Mouse (Mus musculus): ENCODE measurements at regions not wholly inside any gene's neighbourhood (a gene's known extent, or its start where the extent isn't known, plus 50 kb on each side); places are given as distances from the start of the nearest gene placed in this dataset.

- Histone ChIP-seq H3K4me1 (replicated peaks) (no peaks in the 10 kb centered on the region), H3K9ac (no peak overlapping the region), H3K27me3 (no peaks in the 10 kb centered on the region; the same call in 1 of the 2 replicates), H3K4me3 (no peak overlapping the region), H3K36me3 (no peaks in the 10 kb centered on the region), H3K9me3 (replicated peaks) (no peaks in the 10 kb centered on the region), H3K4me2 (no peak overlapping the region), H3K27ac (no peak overlapping the region)
- WGBS, result 71% methylated on average over 4 of the region's 4 CpGs
- ATAC-seq (replicated peaks; ENCODE audit: insufficient number of reproducible peaks, insufficient read depth, low FRiP score, low read depth), result no peak
Measured at GRCm38 (mm10) chr3:154513566-154513965, 82.9 kb upstream of the Cryz start.

GRCm38 (mm10) chr3:154510160-154510559, 86.4 kb upstream of the Cryz start:
- 77% methylated on average over 3 of the region's 3 CpGs for WGBS
- no peaks in the 10 kb centered on the region; the same call in 1 of the 2 replicates for H3K27me3 ChIP-seq
- H3K4me2 ChIP-seq, result no peak overlapping the region
- no peak overlapping the region for H3K27ac ChIP-seq
- H3K4me1 ChIP-seq (replicated peaks), result no peaks in the 10 kb centered on the region
- no peak for ATAC-seq (replicated peaks; ENCODE audit: insufficient number of reproducible peaks, insufficient read depth, low FRiP score, low read depth)
- no peaks in the 10 kb centered on the region for H3K9me3 ChIP-seq (replicated peaks)
- H3K4me3 ChIP-seq, result no peak overlapping the region
- H3K36me3 ChIP-seq, result no peaks in the 10 kb centered on the region
- H3K9ac ChIP-seq, result no peak overlapping the region

- ATAC-seq (replicated peaks; ENCODE audit: insufficient number of reproducible peaks, insufficient read depth, low FRiP score, low read depth), result no peak
- Histone ChIP-seq H3K9ac (no peak overlapping the region), H3K27ac (no peak overlapping the region), H3K4me3 (no peak overlapping the region), H3K27me3 (no peaks in the 10 kb centered on the region; the same call in 1 of the 2 replicates), H3K36me3 (no peaks in the 10 kb centered on the region), H3K4me1 (replicated peaks) (no peaks in the 10 kb centered on the region), H3K4me2 (no peak overlapping the region), H3K9me3 (replicated peaks) (no peaks in the 10 kb centered on the region)
- WGBS, result 75% methylated on average over 6 of the region's 6 CpGs
Measured at GRCm38 (mm10) chr3:154509394-154509793, 87.1 kb upstream of the Cryz start.

- Histone ChIP-seq H3K36me3 (no peaks in the 10 kb centered on the region), H3K9me3 (replicated peaks) (no peaks in the 10 kb centered on the region), H3K4me3 (no peak overlapping the region), H3K4me1 (replicated peaks) (no peaks in the 10 kb centered on the region), H3K27ac (no peak overlapping the region), H3K4me2 (no peak overlapping the region), H3K9ac (no peak overlapping the region), H3K27me3 (no peaks in the 10 kb centered on the region)
- no peak for ATAC-seq (replicated peaks; ENCODE audit: insufficient number of reproducible peaks, insufficient read depth, low FRiP score, low read depth)
- 39% methylated on average over 2 of the region's 2 CpGs for WGBS
Measured at GRCm38 (mm10) chr3:154493387-154493920, 103.1 kb upstream of the Cryz start.

GRCm38 (mm10) chr3:154472426-154472825, 124.1 kb upstream of the Cryz start:
- no peak for ATAC-seq (replicated peaks; ENCODE audit: insufficient number of reproducible peaks, insufficient read depth, low FRiP score, low read depth)
- Histone ChIP-seq H3K4me2 (no peak overlapping the region), H3K27ac (no peak overlapping the region), H3K36me3 (no peaks in the 10 kb centered on the region), H3K9ac (no peak overlapping the region), H3K9me3 (replicated peaks) (no peaks in the 10 kb centered on the region), H3K27me3 (no peaks in the 10 kb centered on the region), H3K4me1 (replicated peaks) (peaks cover 10% of the 10 kb centered on the region), H3K4me3 (no peak overlapping the region)
- WGBS, result 62% methylated on average over 2 of the region's 2 CpGs

- Histone ChIP-seq H3K4me1 (replicated peaks) (peaks cover 11% of the 10 kb centered on the region), H3K27ac (0 out of 2 replicates have a peak overlapping the region, but pooled peaks have one; percentile 40), H3K4me3 (peak overlapping the region; percentile 25), H3K9ac (no peak overlapping the region), H3K27me3 (no peaks in the 10 kb centered on the region), H3K9me3 (replicated peaks) (no peaks in the 10 kb centered on the region), H3K4me2 (peak overlapping the region; percentile 53), H3K36me3 (no peaks in the 10 kb centered on the region)
- 13% methylated on average over 13 of the region's 13 CpGs for WGBS
- no peak for ATAC-seq (replicated peaks; ENCODE audit: insufficient number of reproducible peaks, insufficient read depth, low FRiP score, low read depth)
Measured at GRCm38 (mm10) chr3:154467581-154468374, 128.7 kb upstream of the Cryz start.

GRCm38 (mm10) chr3:154458208-154458607, 127.7 kb upstream of the Lhx8 start:
- no peaks in the 10 kb centered on the region for H3K36me3 ChIP-seq
- no peak overlapping the region for H3K4me3 ChIP-seq
- no peaks in the 10 kb centered on the region for H3K27me3 ChIP-seq
- no peaks in the 10 kb centered on the region for H3K4me1 ChIP-seq (replicated peaks)
- no peaks in the 10 kb centered on the region for H3K9me3 ChIP-seq (replicated peaks)
- H3K9ac ChIP-seq, result no peak overlapping the region
- no peak for ATAC-seq (replicated peaks; ENCODE audit: insufficient number of reproducible peaks, insufficient read depth, low FRiP score, low read depth)
- no peak overlapping the region for H3K4me2 ChIP-seq
- no peak overlapping the region for H3K27ac ChIP-seq
- WGBS, result 78% methylated on average over 9 of the region's 9 CpGs

GRCm38 (mm10) chr3:154453025-154453424, 122.6 kb upstream of the Lhx8 start:
- H3K4me3 ChIP-seq, result no peak overlapping the region
- no peaks in the 10 kb centered on the region for H3K9me3 ChIP-seq (replicated peaks)
- no peaks in the 10 kb centered on the region for H3K27me3 ChIP-seq
- no peak overlapping the region for H3K27ac ChIP-seq
- H3K36me3 ChIP-seq, result no peaks in the 10 kb centered on the region
- H3K4me2 ChIP-seq, result no peak overlapping the region
- ATAC-seq (replicated peaks; ENCODE audit: insufficient number of reproducible peaks, insufficient read depth, low FRiP score, low read depth), result no peak
- no peaks in the 10 kb centered on the region for H3K4me1 ChIP-seq (replicated peaks)
- H3K9ac ChIP-seq, result no peak overlapping the region

GRCm38 (mm10) chr3:154452585-154452984, 122.1 kb upstream of the Lhx8 start:
- Histone ChIP-seq H3K9ac (no peak overlapping the region), H3K4me3 (no peak overlapping the region), H3K4me2 (no peak overlapping the region), H3K27ac (no peak overlapping the region), H3K9me3 (replicated peaks) (no peaks in the 10 kb centered on the region), H3K27me3 (no peaks in the 10 kb centered on the region), H3K4me1 (replicated peaks) (no peaks in the 10 kb centered on the region), H3K36me3 (no peaks in the 10 kb centered on the region)
- WGBS, result 58% methylated on average over 6 of the region's 6 CpGs
- ATAC-seq (replicated peaks; ENCODE audit: insufficient number of reproducible peaks, insufficient read depth, low FRiP score, low read depth), result no peak

GRCm38 (mm10) chr3:154451169-154451568, 120.7 kb upstream of the Lhx8 start:
- Histone ChIP-seq H3K9me3 (replicated peaks) (no peaks in the 10 kb centered on the region), H3K9ac (no peak overlapping the region), H3K4me3 (no peak overlapping the region), H3K27ac (no peak overlapping the region), H3K27me3 (no peaks in the 10 kb centered on the region), H3K36me3 (no peaks in the 10 kb centered on the region), H3K4me2 (no peak overlapping the region), H3K4me1 (replicated peaks) (no peaks in the 10 kb centered on the region)
- WGBS, result 72% methylated on average over 7 of the region's 7 CpGs
- no peak for ATAC-seq (replicated peaks; ENCODE audit: insufficient number of reproducible peaks, insufficient read depth, low FRiP score, low read depth)

GRCm38 (mm10) chr3:154443351-154444075, 113.1 kb upstream of the Lhx8 start:
- Histone ChIP-seq H3K9me3 (replicated peaks) (no peaks in the 10 kb centered on the region), H3K27ac (no peak overlapping the region), H3K4me1 (replicated peaks) (no peaks in the 10 kb centered on the region), H3K4me2 (no peak overlapping the region), H3K4me3 (no peak overlapping the region), H3K27me3 (no peaks in the 10 kb centered on the region), H3K36me3 (no peaks in the 10 kb centered on the region), H3K9ac (no peak overlapping the region)
- 79% methylated on average over 10 of the region's 10 CpGs for WGBS
- ATAC-seq (replicated peaks; ENCODE audit: insufficient number of reproducible peaks, insufficient read depth, low FRiP score, low read depth), result no peak

All from heart, embryonic 15.5 days (tissue).